Mouse (Mus musculus) ZHBTc4 (cell line): ENCODE data around the gene Slc13a2.

ENCODE experiments used
- DNase-seq: peaks from one replicate; pipeline ENCODE4 v3.0.0-alpha.2; 2011; ENCODE audit warnings: low read depth, low spot score

The Slc13a2 gene

GRCm38 (mm10) chr11:78434052-78434451, 12.0 kb upstream of the Slc13a2 start:
- DNase-seq = no peak

- DNase-seq = no peak
Measured at GRCm38 (mm10) chr11:78431176-78431575, 9.2 kb upstream of the Slc13a2 start.

GRCm38 (mm10) chr11:78430195-78430878, 8.3 kb upstream of the Slc13a2 start:
- DNase-seq = peak; percentile 52

GRCm38 (mm10) chr11:78428309-78428708, 6.3 kb upstream of the Slc13a2 start:
- DNase-seq = peak; percentile 76

GRCm38 (mm10) chr11:78427655-78428054, 5.6 kb upstream of the Slc13a2 start:
- no peak for DNase-seq

GRCm38 (mm10) chr11:78425572-78425971, 3.6 kb upstream of the Slc13a2 start:
- DNase-seq = no peak

- DNase-seq = no peak
Measured at GRCm38 (mm10) chr11:78424352-78424751, 2.3 kb upstream of the Slc13a2 start.

GRCm38 (mm10) chr11:78421201-78422009, 612 bp downstream of the Slc13a2 start:
- DNase-seq = peak; percentile 76

- DNase-seq = no peak
Measured at GRCm38 (mm10) chr11:78420263-78420889, 1.6 kb downstream of the Slc13a2 start.

GRCm38 (mm10) chr11:78416854-78417253, 5.2 kb downstream of the Slc13a2 start:
- no peak for DNase-seq

- DNase-seq = no peak
Measured at GRCm38 (mm10) chr11:78412861-78413260, 9.2 kb downstream of the Slc13a2 start.

GRCm38 (mm10) chr11:78412324-78412850, 9.6 kb downstream of the Slc13a2 start:
- no peak for DNase-seq

- no peak for DNase-seq
Measured at GRCm38 (mm10) chr11:78411606-78412323, 10.3 kb downstream of the Slc13a2 start.

GRCm38 (mm10) chr11:78408256-78409240, 13.5 kb downstream of the Slc13a2 start:
- peak; percentile 39 for DNase-seq

- DNase-seq = no peak
Measured at GRCm38 (mm10) chr11:78402062-78402461, 20.0 kb downstream of the Slc13a2 start.

GRCm38 (mm10) chr11:78401469-78401868, 20.5 kb downstream of the Slc13a2 start:
- no peak for DNase-seq

- DNase-seq = peak; percentile 68
Measured at GRCm38 (mm10) chr11:78400936-78401335, 21.1 kb downstream of the Slc13a2 start.

GRCm38 (mm10) chr11:78399680-78400079, 22.3 kb downstream of the Slc13a2 start:
- DNase-seq = peak; percentile 86

GRCm38 (mm10) chr11:78398212-78398611, 23.8 kb downstream of the Slc13a2 start:
- no peak for DNase-seq

GRCm38 (mm10) chr11:78397397-78397796, 24.6 kb downstream of the Slc13a2 start:
- peak; percentile 91 for DNase-seq
